Mouse (Mus musculus): Measurements from ENCODE around the gene Ush2a.

- TF ChIP-seq CTCF (IDR thresholded peaks at IDR 0.05; ENCODE audit: insufficient read depth, low read depth, low read length) (no peak), POLR2A (IDR thresholded peaks at IDR 0.05; ENCODE audit: insufficient read depth, low read depth, low read length) (no peak)
Measured at GRCm38 (mm10) chr1:188616547-188616946, 354.7 kb downstream of the Ush2a start.

All from olfactory bulb, adult 2 months (tissue).